Mouse (Mus musculus) C2C12 (cell line): ENCODE data around the gene Sult5a1.

Experiments
- CEBPB ChIP-seq: IDR thresholded peaks from one replicate; pipeline ENCODE4 v1.6.1; 2011; ENCODE audit warnings: low read depth, mild to moderate bottlenecking, control low read depth, moderate library complexity
- CTCF ChIP-seq: IDR thresholded peaks from one replicate; pipeline ENCODE4 v1.5.1; 2011; ENCODE audit not compliant: control insufficient read depth, insufficient read depth, insufficient read length
- MAX ChIP-seq: IDR thresholded peaks from one replicate; pipeline ENCODE4 v1.6.1; 2011; ENCODE audit warnings: mild to moderate bottlenecking, control low read depth

- TF ChIP-seq MAX (no peak), CEBPB (no peak), CTCF (no peak)
These were observed 20.5 kb downstream of the Sult5a1 start for GRCm38 (mm10) chr8:123137645-123138077.
